Mouse (Mus musculus) spleen, postnatal 4 days (tissue): ENCODE results near the gene Gm45337.
"Not testable (repeated sequence)": the region's sequence is repeated elsewhere in the genome, so short reads cannot be mapped to it uniquely, and the experiment has no call there.

ENCODE experiments used
- DNase-seq, 2 experiments: peaks; one replicate each; pipeline ENCODE4 v3.0.0; 2022; ENCODE audit warnings: low spot score in 2 of 2

The Gm45337 gene

GRCm38 (mm10) chr7:142144507-142144906 is at the start of gene Gm45337:
Gm45337 (minus strand) TSS chr7:142144607.
- no peak for DNase-seq

- DNase-seq = no peak
These were observed 45.9 kb upstream of the Gm45337 start, which contains the start of gene Gm10153 for GRCm38 (mm10) chr7:142190289-142190688. Gm10153 (minus strand) TSS chr7:142190389.

- no peak for DNase-seq
These were observed 43.7 kb upstream of the Gm45337 start for GRCm38 (mm10) chr7:142188156-142188555.

- no peak for DNase-seq
These were observed 36.6 kb upstream of the Gm45337 start for GRCm38 (mm10) chr7:142181021-142181420.

GRCm38 (mm10) chr7:142178685-142179084 is 34.3 kb upstream of the Gm45337 start:
- DNase-seq = no peak

GRCm38 (mm10) chr7:142175905-142176304 is 31.5 kb upstream of the Gm45337 start, which contains the start of gene Krtap5-2:
Krtap5-2 (minus strand) TSS chr7:142176005.
- not testable (repeated sequence) for DNase-seq

GRCm38 (mm10) chr7:142169836-142170235 is 25.4 kb upstream of the Gm45337 start:
- no peak for DNase-seq

- not testable (repeated sequence) for DNase-seq
These were observed 21.2 kb upstream of the Gm45337 start, which contains the start of gene Gm4553 for GRCm38 (mm10) chr7:142165639-142166038. Gm4553 (minus strand) TSS chr7:142165739.

GRCm38 (mm10) chr7:142159366-142159765 is 15.0 kb upstream of the Gm45337 start:
- no peak for DNase-seq

- not testable (repeated sequence) for DNase-seq
These were observed 12.6 kb upstream of the Gm45337 start, which contains the start of gene Gm29735 for GRCm38 (mm10) chr7:142157013-142157412. Gm29735 (minus strand) TSS chr7:142157113.

- DNase-seq = no peak
These were observed 10.9 kb upstream of the Gm45337 start for GRCm38 (mm10) chr7:142155308-142155707.

- no peak for DNase-seq
These were observed 7.8 kb upstream of the Gm45337 start for GRCm38 (mm10) chr7:142152191-142152590.

GRCm38 (mm10) chr7:142148633-142149032 is 4.2 kb upstream of the Gm45337 start:
- DNase-seq = no peak

- no peak for DNase-seq
These were observed 1.6 kb upstream of the Gm45337 start for GRCm38 (mm10) chr7:142146033-142146432.

GRCm38 (mm10) chr7:142145413-142145940 is 1.1 kb upstream of the Gm45337 start:
- no peak for DNase-seq

GRCm38 (mm10) chr7:142143506-142144010 is 849 bp downstream of the Gm45337 start:
- DNase-seq = not testable (repeated sequence)

- DNase-seq = no peak
These were observed 3.7 kb downstream of the Gm45337 start for GRCm38 (mm10) chr7:142140696-142141095.

GRCm38 (mm10) chr7:142135934-142136333 is 8.5 kb downstream of the Gm45337 start, which contains the start of gene Gm39115:
Gm39115 (minus strand) TSS chr7:142136034.
- not testable (repeated sequence) for DNase-seq

GRCm38 (mm10) chr7:142134206-142134995 is 10.0 kb downstream of the Gm45337 start:
- no peak for DNase-seq

GRCm38 (mm10) chr7:142128843-142129242 is 15.6 kb downstream of the Gm45337 start:
- DNase-seq = no peak

GRCm38 (mm10) chr7:142120629-142121028 is 23.8 kb downstream of the Gm45337 start, which contains the start of gene Gm45618:
Gm45618 (minus strand) TSS chr7:142120729.
- DNase-seq = not testable (repeated sequence)

GRCm38 (mm10) chr7:142119632-142120031 is 24.8 kb downstream of the Gm45337 start:
- no peak for DNase-seq
